Mouse (Mus musculus) forebrain, embryonic 14.5 days (tissue): Measurements from ENCODE around the gene Smg5. TPM values are rescaled to one million over a fixed set of nuclear protein-coding genes. Genes with fewer than 3 reads are reported as not detected.
"Not testable (repeated sequence)": the region's sequence is repeated elsewhere in the genome, so short reads cannot be mapped to it uniquely, and the experiment has no call there.

ENCODE experiments used
- ATAC-seq: fragments of 200-750 bp; cut with Nextera tagmentation; 2 replicates; pipeline ENCODE4 v1.8.0; 2017; ENCODE audit warnings: mild to moderate bottlenecking, moderate library complexity
- DNase-seq: peaks from one replicate; pipeline ENCODE4 v3.0.0-alpha.2; 2015; ENCODE audit warnings: low spot score
- H3K27ac ChIP-seq: fragments of 300-500 bp; sonication (generic); 2 replicates; pipeline ENCODE4 v1.5.1; 2014; ENCODE audit warnings: low read depth, mild to moderate bottlenecking, control low read depth, low read length, moderate library complexity
- H3K27me3 ChIP-seq: fragments of 300-500 bp; sonication (generic); replicated peaks from 2 replicates; pipeline ENCODE4 v1.6.1; 2014; ENCODE audit warnings: low read length, control low read depth, mixed read lengths; ENCODE audit not compliant: control insufficient read depth, insufficient read depth
- H3K36me3 ChIP-seq: fragments of 300-500 bp; sonication (generic); 2 replicates; pipeline ENCODE4 v1.6.1; 2014; ENCODE audit warnings: low read length, control low read depth; ENCODE audit not compliant: control insufficient read depth, insufficient read depth
- H3K4me1 ChIP-seq: fragments of 300-500 bp; sonication (generic); 2 replicates; pipeline ENCODE4 v1.6.1; 2014; ENCODE audit warnings: antibody characterized with exemption, low read length, control low read depth; ENCODE audit not compliant: control insufficient read depth, insufficient read depth
- H3K4me2 ChIP-seq: fragments of 300-500 bp; sonication (generic); 2 replicates; pipeline ENCODE4 v1.6.1; 2014; ENCODE audit warnings: mild to moderate bottlenecking, control low read depth, low read length
- H3K4me3 ChIP-seq: fragments of 300-500 bp; sonication (generic); 2 replicates; pipeline ENCODE4 v1.5.1; 2014; ENCODE audit warnings: low read depth, low read length, control low read depth
- H3K9ac ChIP-seq: fragments of 300-500 bp; sonication (generic); 2 replicates; pipeline ENCODE4 v1.6.1; 2014; ENCODE audit warnings: mild to moderate bottlenecking, low read length, control low read depth, moderate library complexity
- H3K9me3 ChIP-seq: fragments of 300-500 bp; sonication (generic); replicated peaks from 2 replicates; pipeline ENCODE4 v1.6.1; 2016; ENCODE audit warnings: low read length, control low read depth, mixed read lengths; ENCODE audit not compliant: control insufficient read depth
- WGBS: fragments of 180-500 bp; shearing (Covaris S2); extraction: QIAGEN DNeasy Blood & Tissue Kit; methylation state at CpG from one replicate; pipeline ENCODE4 v1.1.7; 2014; 5-methylcytosine and 5-hydroxymethylcytosine counted together
- polyA plus RNA-seq: library from polyadenylated mRNA; unstranded; fragments of >200 nt; fragmentation: Nextera tagmentation; extraction: Ambion mirVana; gene quantifications from 2 replicates; pipeline ENCODE4 v1.2.1, GENCODE M21; 2014

The Smg5 gene
- polyA plus RNA-seq, 1 experiment from 2014 or later: 36.0 TPM

DNA sequence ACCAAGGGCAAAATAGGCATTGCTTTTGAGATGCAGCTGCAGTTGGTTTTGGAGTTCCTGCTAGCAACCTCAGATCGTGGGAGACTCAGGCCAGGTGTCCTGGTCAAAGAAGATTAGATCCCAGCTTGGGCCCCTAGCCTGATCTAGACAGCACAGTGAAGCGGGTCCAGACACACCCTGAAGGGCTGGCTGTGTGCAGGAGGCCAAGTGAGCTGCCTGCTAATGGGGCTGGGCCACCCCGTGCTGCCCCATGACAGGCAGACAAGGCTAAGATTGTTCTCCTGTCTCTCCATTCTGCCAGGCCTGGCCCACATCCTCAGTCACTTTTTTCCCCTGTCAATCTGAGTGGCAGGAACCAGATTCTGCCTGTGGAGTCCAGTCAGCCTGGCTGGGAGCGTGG is 27.6 kb downstream of the Smg5 start:
- H3K27ac ChIP-seq: no peak overlapping the region
- DNase-seq: no peak
- no peak overlapping the region for H3K4me3 ChIP-seq
- ATAC-seq: no peak
- H3K9me3 ChIP-seq: no peaks in the 10 kb centered on the region
- no peak overlapping the region for H3K9ac ChIP-seq
- 0 out of 2 replicates have a peak, but pooled peaks cover 6% of the 10 kb centered on the region for H3K27me3 ChIP-seq
- 49% methylated on average over 4 of the region's 4 CpGs for WGBS
- H3K4me1 ChIP-seq: no peaks in the 10 kb centered on the region
- H3K36me3 ChIP-seq: peaks cover 46% of the 10 kb centered on the region
- H3K4me2 ChIP-seq: no peak overlapping the region

DNA sequence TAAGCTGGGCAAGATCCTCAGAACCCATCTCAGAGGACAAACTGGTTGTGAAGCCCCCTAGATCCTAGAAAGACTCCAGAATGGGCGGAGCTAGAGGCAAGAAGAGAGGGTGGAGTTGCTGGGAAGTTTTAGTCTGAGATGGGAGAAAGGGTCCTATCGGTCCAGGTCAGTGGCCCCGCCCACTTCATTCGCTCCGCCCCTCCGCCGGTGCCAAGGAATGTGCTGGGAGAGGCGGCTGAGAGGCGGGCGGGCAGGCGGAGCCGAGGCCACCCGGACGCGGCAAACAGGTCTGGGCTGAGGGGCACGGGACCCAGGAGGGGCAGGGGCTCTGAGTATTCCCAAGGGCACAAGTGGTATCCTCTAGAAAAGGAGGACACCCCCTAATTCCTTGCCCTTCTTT is 28.3 kb downstream of the Smg5 start, which contains the start of gene Paqr6:
Paqr6 (plus strand) TSS at position 248 of the 400 bp plus-strand sequence.
- Histone ChIP-seq H3K36me3 (peaks cover 39% of the 10 kb centered on the region), H3K4me3 (no peak within 1 kb of the TSS), H3K27ac (no peak within 1 kb of the TSS), H3K4me2 (0 out of 2 replicates have a peak within 1 kb of the TSS, but pooled peaks have one; percentile 9), H3K9ac (no peak within 1 kb of the TSS), H3K9me3 (no peaks in the 10 kb centered on the region), H3K27me3 (0 out of 2 replicates have a peak, but pooled peaks cover 6% of the 10 kb centered on the region), H3K4me1 (no peaks in the 10 kb centered on the region)
- DNase-seq: peak; percentile 25
- WGBS: 2% methylated on average over 16 of the region's 16 CpGs
- ATAC-seq: no peak

DNA sequence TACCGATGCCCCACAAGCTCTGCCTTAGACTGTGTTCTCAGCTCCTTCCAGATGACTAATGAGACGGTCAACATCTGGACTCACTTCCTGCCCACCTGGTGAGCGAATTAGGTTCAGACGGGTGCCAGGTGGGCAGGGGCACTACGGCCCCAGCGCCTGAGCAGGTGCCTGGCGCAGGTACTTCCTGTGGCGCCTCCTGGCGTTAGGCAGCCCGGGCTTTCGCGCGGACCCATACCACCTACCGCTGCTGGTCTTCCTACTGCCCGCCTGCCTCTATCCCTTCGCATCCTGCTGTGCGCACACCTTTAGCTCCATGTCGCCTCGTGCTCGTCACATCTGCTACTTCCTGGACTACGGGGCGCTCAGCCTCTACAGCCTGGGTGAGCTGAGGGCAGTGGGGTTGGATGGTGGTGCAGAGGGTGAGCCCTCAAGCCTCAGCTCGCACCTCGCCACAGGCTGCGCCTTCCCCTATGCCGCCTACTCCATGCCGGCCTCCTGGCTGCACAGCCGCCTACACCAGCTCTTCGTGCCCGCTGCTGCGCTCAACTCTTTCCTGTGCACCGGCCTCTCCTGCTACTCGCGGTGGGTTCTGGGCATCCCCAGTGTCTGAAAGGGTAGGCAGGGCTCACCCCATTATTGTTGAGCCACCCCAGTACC is 29.8 kb downstream of the Smg5 start:
- no peak overlapping the region; the same call in 1 of the 2 replicates for H3K9ac ChIP-seq
- H3K4me3 ChIP-seq: no peak overlapping the region
- ATAC-seq (0 out of 2 replicates have a peak, but pooled peaks have one; percentile 12), DNase-seq (no peak)
- WGBS: 44% methylated on average over 34 of the region's 34 CpGs
- peaks cover 24% of the 10 kb centered on the region for H3K36me3 ChIP-seq
- H3K27me3 ChIP-seq: 0 out of 2 replicates have a peak, but pooled peaks cover 6% of the 10 kb centered on the region
- no peak overlapping the region for H3K27ac ChIP-seq
- no peaks in the 10 kb centered on the region for H3K4me1 ChIP-seq
- peak overlapping the region; percentile 5; the same call in 1 of the 2 replicates for H3K4me2 ChIP-seq
- H3K9me3 ChIP-seq: peaks cover 4% of the 10 kb centered on the region; the same call in 1 of the 2 replicates

DNA sequence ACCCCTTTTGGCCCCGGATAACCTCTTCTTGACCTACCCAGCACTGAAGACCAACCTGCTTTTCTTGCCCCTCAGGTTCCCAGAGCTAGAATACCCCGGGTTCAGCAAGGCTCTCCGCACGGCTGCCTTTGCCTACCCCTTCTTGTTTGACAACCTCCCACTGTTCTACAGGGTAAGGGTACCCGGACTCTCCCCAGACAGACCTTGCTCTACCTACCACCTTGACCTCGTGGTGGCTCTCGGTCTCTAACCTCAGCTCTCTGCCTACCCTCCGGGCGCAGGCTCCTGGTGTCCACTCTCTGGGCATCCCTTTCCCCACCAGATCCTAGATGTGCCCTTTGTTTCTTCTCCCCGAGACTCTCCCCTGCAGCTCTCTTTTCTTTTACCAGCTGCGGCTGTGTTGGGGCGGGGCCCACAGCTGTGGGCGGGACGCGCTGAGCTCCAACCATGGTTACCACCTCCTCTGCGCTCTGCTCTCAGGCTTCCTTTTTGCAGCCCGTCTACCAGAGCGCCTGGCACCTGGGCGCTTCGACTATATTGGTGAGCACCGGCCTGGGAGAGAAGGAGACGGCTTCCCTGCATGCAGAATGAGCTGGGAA is 30.9 kb downstream of the Smg5 start:
- DNase-seq (peak; percentile 47), ATAC-seq (peak; percentile 85)
- H3K36me3 ChIP-seq: peaks cover 14% of the 10 kb centered on the region
- not testable (repeated sequence) for H3K27me3 ChIP-seq, H3K9ac ChIP-seq, H3K9me3 ChIP-seq, H3K4me1 ChIP-seq
- 0 out of 2 replicates have a peak overlapping the region, but pooled peaks have one; percentile 48 for H3K27ac ChIP-seq
- 2% methylated on average over 17 of the region's 22 CpGs for WGBS
- H3K4me3 ChIP-seq: 0 out of 2 replicates have a peak overlapping the region, but pooled peaks have one; percentile 15
- peak overlapping the region; percentile 23; the same call in 1 of the 2 replicates for H3K4me2 ChIP-seq

DNA sequence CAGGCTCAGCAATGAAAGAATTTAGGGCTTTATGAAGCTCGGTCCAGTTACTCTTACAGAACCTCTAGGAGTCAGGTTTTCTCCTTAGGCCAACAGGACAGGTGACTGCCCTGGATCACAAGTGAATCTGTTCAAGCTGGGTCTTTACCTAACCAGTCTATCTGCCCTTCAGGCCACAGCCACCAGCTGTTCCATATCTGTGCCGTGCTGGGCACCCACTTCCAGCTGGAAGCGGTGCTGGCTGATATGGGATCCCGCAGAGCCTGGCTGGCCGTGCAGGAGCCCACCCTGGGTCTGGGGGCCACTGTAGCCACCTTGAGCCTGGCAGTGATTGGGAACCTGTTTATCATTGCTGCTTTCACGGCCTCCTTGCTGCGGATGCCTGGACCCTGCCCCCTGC is 31.5 kb downstream of the Smg5 start:
- not testable (repeated sequence) for H3K4me2 ChIP-seq, H3K4me3 ChIP-seq, H3K27me3 ChIP-seq, H3K9me3 ChIP-seq, H3K27ac ChIP-seq, H3K36me3 ChIP-seq, H3K9ac ChIP-seq, H3K4me1 ChIP-seq, DNase-seq
- peak; percentile 28 for ATAC-seq
- 39% methylated on average over 3 of the region's 7 CpGs for WGBS

DNA sequence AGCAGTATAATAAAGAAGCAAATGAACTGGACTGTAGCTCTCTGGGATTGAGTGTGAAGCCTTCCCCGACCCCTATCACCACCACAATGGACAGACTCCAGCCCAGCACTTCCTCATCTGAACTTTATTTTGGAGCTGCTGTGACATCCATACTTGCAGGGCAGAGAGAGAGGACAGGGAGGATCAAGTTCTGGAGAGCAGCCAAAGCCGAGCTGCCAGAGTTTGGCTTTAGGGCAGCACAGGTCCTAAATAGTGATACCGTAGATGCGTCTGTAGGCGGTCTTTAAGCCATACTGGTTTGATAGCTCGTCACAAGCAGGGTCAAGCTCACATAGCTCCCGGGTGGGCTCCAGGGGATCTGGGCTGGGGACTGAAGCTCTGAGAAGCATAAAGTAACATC is 32.5 kb downstream of the Smg5 start:
- not testable (repeated sequence) for H3K27ac ChIP-seq, H3K9me3 ChIP-seq, H3K9ac ChIP-seq, H3K4me3 ChIP-seq, H3K36me3 ChIP-seq, H3K27me3 ChIP-seq, DNase-seq, ATAC-seq, H3K4me2 ChIP-seq, H3K4me1 ChIP-seq
- 89% methylated on average over 7 of the region's 7 CpGs for WGBS

DNA sequence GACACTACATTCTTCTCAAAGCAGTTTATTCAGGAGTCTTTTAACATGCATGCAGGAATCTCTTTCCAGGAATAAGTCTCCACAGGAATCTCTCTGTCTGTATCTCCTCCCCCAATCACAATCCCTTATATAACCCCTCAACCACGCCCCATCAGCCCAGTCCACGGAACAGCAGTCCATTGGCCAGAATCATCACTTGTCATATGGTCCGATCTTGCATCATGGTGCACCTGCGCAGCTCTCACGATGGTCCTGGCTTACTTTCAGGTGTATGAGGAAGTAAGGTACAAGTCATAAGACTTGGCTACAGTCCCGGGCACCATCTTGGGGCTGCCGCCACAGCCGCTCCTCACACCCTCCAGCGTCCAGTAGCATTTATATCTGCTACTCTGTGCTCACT is 36.6 kb downstream of the Smg5 start, which contains the start of gene Bglap3:
Bglap3 (minus strand) TSS at position 101 of the 400 bp plus-strand sequence.
- not testable (repeated sequence) for H3K27ac ChIP-seq, ATAC-seq

DNA sequence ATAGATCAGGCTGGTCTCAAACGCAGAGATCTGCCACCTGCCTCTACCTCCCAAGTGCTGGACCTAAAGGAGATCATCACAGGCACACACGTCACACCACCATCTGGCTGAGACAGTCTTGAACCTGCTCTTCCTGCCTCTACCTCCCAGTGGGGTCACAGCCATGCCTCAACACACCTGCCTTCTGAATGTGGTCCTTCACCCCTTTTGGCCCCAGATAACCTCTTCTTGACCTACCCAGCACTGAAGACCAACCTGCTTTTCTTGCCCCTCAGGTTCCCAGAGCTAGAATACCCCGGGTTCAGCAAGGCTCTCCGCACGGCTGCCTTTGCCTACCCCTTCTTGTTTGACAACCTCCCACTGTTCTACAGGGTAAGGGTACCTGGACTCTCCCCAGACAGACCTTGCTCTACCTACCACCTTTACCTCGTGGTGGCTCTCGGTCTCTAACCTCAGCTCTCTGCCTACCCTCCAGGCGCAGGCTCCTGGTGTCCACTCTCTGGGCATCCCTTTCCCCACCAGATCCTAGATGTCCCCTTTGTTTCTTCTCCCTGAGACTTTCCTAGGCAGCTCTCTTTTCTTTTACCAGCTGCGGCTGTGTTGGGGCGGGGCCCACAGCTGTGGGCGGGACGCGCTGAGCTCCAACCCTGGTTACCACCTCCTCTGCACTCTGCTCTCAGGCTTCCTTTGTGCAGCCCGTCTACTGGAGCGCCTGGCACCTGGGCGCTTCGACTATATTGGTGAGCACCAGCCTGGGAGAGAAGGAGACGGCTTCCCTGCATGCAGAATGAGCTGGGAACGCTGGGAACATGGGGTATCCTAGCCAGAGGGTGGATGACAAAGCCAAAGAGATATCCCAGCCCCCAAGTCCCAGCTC is 39.9 kb downstream of the Smg5 start:
- DNase-seq (peak; percentile 73), ATAC-seq (peak; percentile 96)
- H3K4me2 ChIP-seq: peak overlapping the region; percentile 22; the same call in 1 of the 2 replicates
- H3K36me3 ChIP-seq, H3K9me3 ChIP-seq, H3K4me1 ChIP-seq, H3K27me3 ChIP-seq, H3K4me3 ChIP-seq, H3K9ac ChIP-seq: not testable (repeated sequence)
- H3K27ac ChIP-seq: peak overlapping the region; percentile 57
- WGBS: 11% methylated on average over 16 of the region's 19 CpGs

More for the DNA sequence above, 36.6 kb downstream of the Smg5 start, which contains the start of gene Bglap3:
- 94% methylated on average over 9 of the region's 9 CpGs for WGBS
- H3K4me2 ChIP-seq, H3K9me3 ChIP-seq, H3K9ac ChIP-seq, H3K36me3 ChIP-seq, H3K4me1 ChIP-seq, H3K4me3 ChIP-seq, H3K27me3 ChIP-seq, DNase-seq: not testable (repeated sequence)
